Mouse (Mus musculus) left cerebral cortex, postnatal 14 days (tissue): ENCODE measurements around the gene Chrna5. TPM values are rescaled to one million over a fixed set of nuclear protein-coding genes. Genes with fewer than 3 reads are reported as not detected.
A peak's percentile ranks its signal among the peaks of the same experiment; 100 is the strongest.

Experiments
- DNase-seq, 2 experiments: peaks; one replicate each; pipeline ENCODE4 v3.0.0; 2021 to 2022; ENCODE audit warnings: low spot score in 2 of 2, mixed read lengths in 1 of 2
- intact Hi-C: fragments of 180-260 bp; cut with DNase I; formaldehyde crosslinking; loops from one replicate; pipeline ENCODE4 v1.15.1; 2025
- total RNA-seq, 2 experiments: library from RNA; stranded (reverse); gene quantifications; 2 replicates each; pipeline ENCODE4 v1.2.3; 2021

The Chrna5 gene
- total RNA-seq, 2 experiments from 2014 or later, result 5.2 to 5.8 TPM

- no peak for DNase-seq
- intact Hi-C loops, result no loop called here
Measured at GRCm38 (mm10) chr9:55010588-55011350, 30.1 kb downstream of the Chrna5 start.

GRCm38 (mm10) chr9:55016926-55017325 is 36.2 kb downstream of the Chrna5 start:
- intact Hi-C loops, result no loop called here
- no peak for DNase-seq

- no peak for DNase-seq
- intact Hi-C loops, result loop anchor here (5.0 kb wide), 1 partner anchor 289 kb away; no protein-coding TSS in a partner anchor
Measured at GRCm38 (mm10) chr9:55023326-55023725, 42.6 kb downstream of the Chrna5 start.

GRCm38 (mm10) chr9:55023902-55024583 is 43.4 kb downstream of the Chrna5 start:
- intact Hi-C loops, result loop anchor here (1.0 to 5.0 kb wide), 2 partner anchors 86 to 288 kb away; no protein-coding TSS in a partner anchor
- DNase-seq, result peak; percentile 67 to 80

GRCm38 (mm10) chr9:55025534-55026274 is 45.0 kb downstream of the Chrna5 start:
- no peak for DNase-seq
- intact Hi-C loops, result no loop called here

GRCm38 (mm10) chr9:55026275-55026663 is 45.6 kb downstream of the Chrna5 start, which contains the start of gene Chrna3:
Chrna3 (minus strand) TSS chr9:55026562.
- intact Hi-C loops, result no loop called here
- DNase-seq, result no peak

- peak in 1 of 2 experiments; percentile 31 for DNase-seq
- intact Hi-C loops, result no loop called here
Measured at GRCm38 (mm10) chr9:55031435-55032167, 50.9 kb downstream of the Chrna5 start.

GRCm38 (mm10) chr9:55038948-55039347 is 58.3 kb downstream of the Chrna5 start:
- DNase-seq, result no peak
- intact Hi-C loops, result no loop called here

- intact Hi-C loops, result no loop called here
- peak in 1 of 2 experiments; percentile 20 for DNase-seq
Measured at GRCm38 (mm10) chr9:55039983-55040382, 59.3 kb downstream of the Chrna5 start.

- DNase-seq, result peak in 1 of 2 experiments; percentile 14
- intact Hi-C loops, result no loop called here
Measured at GRCm38 (mm10) chr9:55041389-55041788, 60.7 kb downstream of the Chrna5 start.

- no peak for DNase-seq
- intact Hi-C loops, result no loop called here
Measured at GRCm38 (mm10) chr9:55043688-55044087, 63.0 kb downstream of the Chrna5 start.

GRCm38 (mm10) chr9:55045001-55045400 is 64.3 kb downstream of the Chrna5 start:
- DNase-seq, result no peak
- intact Hi-C loops, result loop anchor here (5.0 kb wide), 1 partner anchor 67 kb away; no protein-coding TSS in a partner anchor

- intact Hi-C loops, result loop anchor here (5.0 kb wide), 1 partner anchor 66 kb away; no protein-coding TSS in a partner anchor
- no peak for DNase-seq
Measured at GRCm38 (mm10) chr9:55046764-55047163, 66.1 kb downstream of the Chrna5 start.

GRCm38 (mm10) chr9:55048211-55048880 is 67.7 kb downstream of the Chrna5 start, which contains the start of gene Chrnb4:
Chrnb4 (minus strand) TSS chr9:55048779.
- intact Hi-C loops, result loop anchor here (5.0 kb wide), 1 partner anchor 64 kb away; no protein-coding TSS in a partner anchor
- DNase-seq, result no peak

GRCm38 (mm10) chr9:55055386-55055930 is 74.8 kb downstream of the Chrna5 start:
- DNase-seq, result no peak
- intact Hi-C loops, result no loop called here
